Mouse (Mus musculus) heart, embryonic 12.5 days (tissue): ENCODE results near the gene Ppm1h. TPM values are rescaled to one million over a fixed set of nuclear protein-coding genes. Genes with fewer than 3 reads are reported as not detected.

Experiments
- ATAC-seq: fragments of 200-750 bp; cut with Nextera tagmentation; 2 replicates; pipeline ENCODE4 v1.8.0; 2017; ENCODE audit warnings: moderate TSS enrichment, moderate library complexity; ENCODE audit not compliant: insufficient number of reproducible peaks, low FRiP score
- H3K27ac ChIP-seq: fragments of 300-500 bp; sonication (generic); 2 replicates; pipeline ENCODE4 v1.5.1; 2016; ENCODE audit warnings: mild to moderate bottlenecking, moderate library complexity; ENCODE audit not compliant: poor library complexity, severe bottlenecking
- H3K27me3 ChIP-seq: fragments of 300-500 bp; sonication (generic); replicated peaks from 2 replicates; pipeline ENCODE4 v1.6.1; 2016; ENCODE audit warnings: mild to moderate bottlenecking, moderate library complexity
- H3K36me3 ChIP-seq: fragments of 300-500 bp; sonication (generic); 2 replicates; pipeline ENCODE4 v1.6.1; 2016; ENCODE audit warnings: mild to moderate bottlenecking, moderate library complexity
- H3K4me1 ChIP-seq: fragments of 300-500 bp; sonication (generic); replicated peaks from 2 replicates; pipeline ENCODE4 v1.6.1; 2016; ENCODE audit warnings: mild to moderate bottlenecking
- H3K4me2 ChIP-seq: fragments of 300-500 bp; sonication (generic); 2 replicates; pipeline ENCODE4 v1.6.1; 2016; ENCODE audit warnings: mild to moderate bottlenecking, moderate library complexity
- H3K4me3 ChIP-seq: fragments of 300-500 bp; sonication (generic); 2 replicates; pipeline ENCODE4 v1.5.1; 2016; ENCODE audit warnings: mild to moderate bottlenecking
- H3K9ac ChIP-seq: fragments of 300-500 bp; sonication (generic); 2 replicates; pipeline ENCODE4 v1.6.1; 2016; ENCODE audit warnings: mild to moderate bottlenecking, moderate library complexity
- H3K9me3 ChIP-seq: fragments of 300-500 bp; sonication (generic); replicated peaks from 2 replicates; pipeline ENCODE4 v1.6.1; 2016; ENCODE audit warnings: mild to moderate bottlenecking, moderate library complexity
- WGBS: fragments of 180-500 bp; shearing (Covaris S2); methylation state at CpG from one replicate; pipeline ENCODE4 v1.1.7; 2016; 5-methylcytosine and 5-hydroxymethylcytosine counted together
- polyA plus RNA-seq: library from polyadenylated mRNA; unstranded; fragments of >200 nt; fragmentation: Nextera tagmentation; extraction: Ambion mirVana; gene quantifications from 2 replicates; pipeline ENCODE4 v1.2.1, GENCODE M21; 2016

The Ppm1h gene
- polyA plus RNA-seq, 1 experiment from 2014 or later = 4.2 TPM

DNA sequence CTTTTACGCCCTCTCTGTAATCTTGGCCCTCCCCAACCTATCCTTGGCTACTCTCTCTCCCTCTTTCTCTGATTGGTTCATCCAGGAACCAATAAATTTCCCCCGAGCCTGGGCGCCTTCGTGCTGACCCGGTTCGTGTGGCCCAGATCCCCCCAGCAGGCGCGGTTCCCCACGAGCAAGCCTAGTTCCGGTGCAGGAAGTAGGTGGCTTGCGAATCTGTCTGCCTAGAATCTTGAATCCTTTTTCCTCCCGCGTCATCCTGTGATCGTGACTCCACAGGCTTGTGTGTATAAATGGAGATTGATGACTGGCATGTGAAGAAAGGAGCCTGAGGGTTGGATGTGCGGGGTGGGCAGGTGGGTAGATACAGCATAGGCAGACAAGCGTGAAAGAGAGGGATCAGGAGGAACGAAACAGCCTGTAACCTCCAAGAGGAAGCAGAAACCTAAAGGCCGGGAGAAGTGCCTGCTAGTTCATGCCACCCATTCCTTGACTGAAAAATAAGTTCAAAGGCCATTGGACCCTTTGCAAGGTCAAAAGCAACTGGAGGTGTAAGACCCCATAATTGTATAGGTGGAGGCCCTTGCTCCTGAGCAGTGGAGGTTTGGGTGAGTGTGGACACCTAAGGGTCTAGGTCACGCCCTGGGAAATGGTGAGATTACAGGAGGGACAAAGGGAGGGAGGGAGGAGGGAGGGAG, 2.0 kb downstream of the Ppm1h start:
- ATAC-seq = no peak
- H3K9ac ChIP-seq = peak overlapping the region; percentile 60
- H3K27me3 ChIP-seq = peaks cover 5% of the 10 kb centered on the region; the same call in 1 of the 2 replicates
- H3K4me2 ChIP-seq = peak overlapping the region; percentile 82
- no peaks in the 10 kb centered on the region for H3K9me3 ChIP-seq
- no peaks in the 10 kb centered on the region for H3K36me3 ChIP-seq
- no peak overlapping the region for H3K27ac ChIP-seq
- peaks cover 9% of the 10 kb centered on the region; the same call in 1 of the 2 replicates for H3K4me1 ChIP-seq
- WGBS = 3% methylated on average over 19 of the region's 19 CpGs
- peak overlapping the region; percentile 85 for H3K4me3 ChIP-seq

DNA sequence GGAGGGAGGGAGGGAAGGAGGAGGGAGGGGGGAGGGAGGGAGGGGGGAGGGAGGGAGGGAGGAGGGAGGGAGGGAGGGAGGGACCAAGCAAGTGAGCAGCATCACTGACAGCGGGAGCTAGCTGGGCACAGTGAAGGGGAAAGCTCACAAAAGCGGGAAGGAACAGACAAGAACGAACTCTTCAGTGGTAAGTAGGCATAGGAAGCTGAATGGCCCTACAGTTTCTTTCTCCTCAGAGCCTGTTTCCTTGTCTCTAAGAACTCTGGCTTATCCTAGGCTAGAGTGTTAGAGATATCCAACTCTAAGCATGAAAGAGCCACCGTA, 2.5 kb downstream of the Ppm1h start:
- WGBS = 43% methylated on average over 4 of the region's 4 CpGs
- no peak overlapping the region for H3K9ac ChIP-seq
- no peak for ATAC-seq

DNA sequence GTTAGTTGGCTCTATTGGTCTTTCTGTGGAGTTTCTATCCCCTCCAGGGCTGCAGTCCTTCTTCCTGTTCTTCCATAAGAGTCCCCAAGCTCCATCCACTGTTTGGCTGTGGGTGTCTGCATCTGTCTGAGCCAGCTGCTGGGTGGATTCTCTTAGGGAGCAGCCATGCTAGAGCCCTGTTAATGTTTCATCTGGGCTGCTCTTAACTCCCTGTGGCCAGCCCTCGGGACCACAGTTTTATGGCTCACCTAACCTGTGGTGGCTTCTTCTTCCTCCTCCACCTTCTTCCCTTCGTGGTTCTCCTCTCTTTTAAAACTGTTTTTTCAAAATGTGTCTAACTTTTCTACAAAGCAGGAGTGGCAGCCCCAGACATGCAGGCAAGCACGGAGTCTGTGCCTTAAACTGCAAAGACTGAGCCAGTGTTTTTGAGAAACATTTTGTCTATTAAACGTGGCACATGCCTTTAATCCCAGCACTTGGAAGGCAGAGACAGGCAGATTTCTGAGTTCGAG, 5.3 kb downstream of the Ppm1h start:
- Histone ChIP-seq H3K36me3 (no peaks in the 10 kb centered on the region), H3K9me3 (no peaks in the 10 kb centered on the region), H3K4me3 (no peak overlapping the region), H3K27me3 (no peaks in the 10 kb centered on the region; the same call in 1 of the 2 replicates), H3K9ac (no peak overlapping the region), H3K4me1 (peaks cover 9% of the 10 kb centered on the region; the same call in 1 of the 2 replicates), H3K4me2 (no peak overlapping the region), H3K27ac (no peak overlapping the region)
- no peak for ATAC-seq
- 73% methylated on average over 5 of the region's 5 CpGs for WGBS

More for the DNA sequence above, 2.5 kb downstream of the Ppm1h start:
- no peaks in the 10 kb centered on the region for H3K9me3 ChIP-seq
- peaks cover 9% of the 10 kb centered on the region; the same call in 1 of the 2 replicates for H3K4me1 ChIP-seq
- peaks cover 5% of the 10 kb centered on the region; the same call in 1 of the 2 replicates for H3K27me3 ChIP-seq
- H3K36me3 ChIP-seq = no peaks in the 10 kb centered on the region
- no peak overlapping the region for H3K4me3 ChIP-seq
- H3K4me2 ChIP-seq = peak overlapping the region; percentile 82; the same call in 1 of the 2 replicates
- H3K27ac ChIP-seq = no peak overlapping the region

DNA sequence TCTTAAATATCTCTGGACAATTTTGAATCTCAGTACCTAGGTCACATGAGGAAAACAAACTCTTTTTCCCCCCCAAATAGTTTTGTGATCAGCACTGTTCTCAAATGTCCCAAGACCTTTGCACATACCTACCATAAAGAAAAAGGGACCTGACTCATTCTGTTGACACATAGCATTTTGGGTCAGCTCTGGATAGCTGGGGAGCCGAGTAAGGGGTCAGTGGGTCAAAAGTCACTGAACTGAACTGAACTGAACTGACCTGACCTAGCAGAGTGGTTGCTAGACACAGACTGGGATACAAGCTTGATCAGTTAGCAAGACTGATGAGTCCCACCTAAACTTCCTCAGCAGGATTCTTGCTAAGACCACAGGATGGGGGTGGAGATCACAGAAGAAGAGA, 6.7 kb downstream of the Ppm1h start:
- Histone ChIP-seq H3K9me3 (no peaks in the 10 kb centered on the region), H3K4me2 (no peak overlapping the region), H3K27me3 (no peaks in the 10 kb centered on the region; the same call in 1 of the 2 replicates), H3K36me3 (no peaks in the 10 kb centered on the region), H3K9ac (no peak overlapping the region), H3K4me1 (peaks cover 6% of the 10 kb centered on the region; the same call in 1 of the 2 replicates), H3K4me3 (no peak overlapping the region), H3K27ac (no peak overlapping the region)
- ATAC-seq = no peak
- WGBS = 59% methylated on average over 1 of the region's 1 CpGs

DNA sequence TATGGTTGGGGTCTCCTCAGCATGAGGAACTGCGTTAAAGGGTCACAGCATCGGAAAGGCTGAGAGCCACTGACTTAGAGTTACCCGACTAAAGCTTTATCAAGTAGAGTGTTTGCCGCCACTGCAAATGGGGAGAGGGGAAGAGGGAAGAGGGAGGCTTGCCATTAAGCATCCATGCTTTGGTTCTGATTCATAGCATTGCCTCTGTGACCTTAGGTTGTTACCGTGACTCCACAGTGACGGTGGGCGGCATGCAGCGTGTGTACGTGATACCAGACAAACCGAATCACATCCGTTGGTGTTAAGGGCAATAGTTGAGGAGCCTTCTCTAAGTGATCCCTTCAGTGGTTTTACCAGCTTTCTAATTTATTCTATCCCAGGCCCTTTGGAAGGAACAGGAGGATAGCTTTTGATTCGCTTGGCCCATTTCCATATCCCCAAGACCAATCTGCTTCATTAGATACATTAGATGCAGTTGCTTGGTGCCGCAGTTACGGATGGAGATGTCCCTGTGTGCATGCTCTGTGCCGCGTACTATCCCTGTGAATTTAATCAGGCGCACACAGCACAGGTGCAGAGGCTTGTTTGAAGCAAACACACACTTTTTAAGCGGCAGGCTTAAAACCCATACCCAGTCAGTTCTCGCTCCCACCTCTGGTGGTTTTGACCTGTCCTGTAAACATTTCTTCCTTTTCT, 7.4 kb downstream of the Ppm1h start:
- Histone ChIP-seq H3K27me3 (no peaks in the 10 kb centered on the region; the same call in 1 of the 2 replicates), H3K36me3 (no peaks in the 10 kb centered on the region), H3K4me1 (0 out of 2 replicates have a peak, but pooled peaks cover 2% of the 10 kb centered on the region), H3K9me3 (no peaks in the 10 kb centered on the region), H3K9ac (no peak overlapping the region), H3K4me2 (no peak overlapping the region), H3K27ac (no peak overlapping the region), H3K4me3 (no peak overlapping the region)
- WGBS = 84% methylated on average over 19 of the region's 19 CpGs
- no peak for ATAC-seq

DNA sequence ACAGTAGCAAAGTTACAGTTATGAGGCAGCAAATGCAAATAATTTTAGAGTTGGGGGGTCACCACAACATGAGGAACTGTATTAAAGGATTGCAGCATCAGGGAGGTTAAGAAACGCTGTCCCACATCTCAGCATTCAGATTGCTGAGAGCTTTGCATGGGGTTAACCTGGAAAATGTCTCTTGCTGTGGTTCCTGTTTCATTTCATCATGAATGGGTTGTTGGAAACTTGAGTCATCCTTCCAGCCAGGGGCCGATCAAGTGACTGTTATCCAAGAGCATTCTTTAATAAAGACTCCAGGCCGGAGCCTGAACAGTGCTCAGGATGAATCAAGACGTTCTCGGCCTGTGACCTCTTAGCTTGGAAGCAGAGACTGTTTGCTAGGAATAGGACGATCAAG, 12.1 kb downstream of the Ppm1h start:
- Histone ChIP-seq H3K27me3 (no peaks in the 10 kb centered on the region), H3K4me2 (no peak overlapping the region), H3K4me1 (no peaks in the 10 kb centered on the region), H3K9me3 (no peaks in the 10 kb centered on the region), H3K9ac (no peak overlapping the region), H3K27ac (no peak overlapping the region), H3K4me3 (no peak overlapping the region), H3K36me3 (no peaks in the 10 kb centered on the region)
- 75% methylated on average over 6 of the region's 6 CpGs for WGBS
- no peak for ATAC-seq

DNA sequence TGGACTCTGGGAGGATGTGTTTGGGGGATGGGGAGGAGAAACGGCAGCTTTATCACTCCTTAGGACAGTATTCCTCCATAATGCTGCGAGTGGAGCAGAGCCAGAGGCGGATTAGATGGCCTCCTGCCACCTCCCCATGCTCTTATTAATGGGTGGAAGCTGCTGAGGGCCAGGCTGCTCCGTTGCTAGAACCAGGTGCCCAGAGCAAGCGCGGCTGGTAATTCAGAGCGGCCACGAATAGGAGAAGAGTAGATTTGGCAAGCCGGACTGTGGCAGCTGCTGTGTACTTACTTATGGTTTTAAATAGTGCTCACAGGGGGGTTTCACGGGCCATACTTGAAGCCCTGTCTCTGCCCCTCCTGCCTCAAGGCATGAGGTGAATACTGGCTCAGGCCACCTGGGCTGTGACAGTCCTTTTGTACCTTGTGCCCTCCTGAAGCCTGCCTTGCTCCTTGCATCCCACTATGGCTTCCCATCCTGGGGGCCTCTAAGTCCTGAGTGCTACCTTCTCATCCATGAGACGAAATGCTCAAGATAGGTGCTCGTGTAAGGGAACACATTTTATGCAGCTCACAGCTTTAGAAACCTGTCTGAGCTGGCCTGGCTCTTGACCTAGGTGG, 14.7 kb downstream of the Ppm1h start:
- H3K4me2 ChIP-seq = no peak overlapping the region
- no peak overlapping the region for H3K4me3 ChIP-seq
- H3K9ac ChIP-seq = no peak overlapping the region
- no peak overlapping the region for H3K27ac ChIP-seq
- H3K9me3 ChIP-seq = no peaks in the 10 kb centered on the region
- no peaks in the 10 kb centered on the region for H3K4me1 ChIP-seq
- no peaks in the 10 kb centered on the region for H3K27me3 ChIP-seq
- 65% methylated on average over 12 of the region's 12 CpGs for WGBS
- no peak for ATAC-seq
- no peaks in the 10 kb centered on the region for H3K36me3 ChIP-seq

DNA sequence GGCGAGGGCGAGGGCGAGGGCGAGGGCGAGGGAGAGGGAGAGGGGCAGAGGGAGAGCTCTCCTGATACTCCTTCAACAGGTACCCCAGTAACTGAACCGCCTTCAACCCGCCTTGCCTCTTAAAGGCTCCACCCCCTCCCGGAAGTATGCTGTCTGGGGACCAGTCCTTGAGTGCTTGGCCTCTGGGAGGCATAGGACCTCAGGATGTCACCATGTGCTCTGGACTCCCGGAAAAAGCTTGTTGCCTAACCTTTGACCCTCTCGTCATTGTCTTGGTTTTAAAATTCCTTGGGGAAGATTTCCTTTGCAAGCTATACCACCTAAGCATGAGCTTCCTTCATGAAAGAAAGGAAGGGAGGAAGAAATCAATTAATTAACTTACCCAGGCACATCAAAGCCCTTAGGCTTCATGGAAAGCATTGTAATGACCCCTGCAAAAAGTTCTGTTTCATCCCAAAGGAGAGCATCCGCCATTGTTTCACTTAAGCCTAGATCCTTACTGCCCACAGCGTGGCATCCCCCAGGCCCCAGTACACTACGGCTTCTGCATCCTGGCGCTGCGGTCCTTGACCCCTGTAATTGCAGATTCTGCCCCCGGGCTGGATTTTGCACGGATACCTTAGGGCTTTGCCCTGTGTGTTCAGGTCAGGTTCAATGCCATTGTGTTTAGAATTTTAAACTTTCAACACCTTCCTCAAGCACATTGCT, 15.5 kb downstream of the Ppm1h start:
- no peak for ATAC-seq
- Histone ChIP-seq H3K4me1 (no peaks in the 10 kb centered on the region), H3K4me3 (no peak overlapping the region), H3K27me3 (no peaks in the 10 kb centered on the region), H3K36me3 (no peaks in the 10 kb centered on the region), H3K4me2 (no peak overlapping the region), H3K27ac (no peak overlapping the region), H3K9me3 (no peaks in the 10 kb centered on the region), H3K9ac (no peak overlapping the region)
- WGBS = 78% methylated on average over 17 of the region's 17 CpGs

DNA sequence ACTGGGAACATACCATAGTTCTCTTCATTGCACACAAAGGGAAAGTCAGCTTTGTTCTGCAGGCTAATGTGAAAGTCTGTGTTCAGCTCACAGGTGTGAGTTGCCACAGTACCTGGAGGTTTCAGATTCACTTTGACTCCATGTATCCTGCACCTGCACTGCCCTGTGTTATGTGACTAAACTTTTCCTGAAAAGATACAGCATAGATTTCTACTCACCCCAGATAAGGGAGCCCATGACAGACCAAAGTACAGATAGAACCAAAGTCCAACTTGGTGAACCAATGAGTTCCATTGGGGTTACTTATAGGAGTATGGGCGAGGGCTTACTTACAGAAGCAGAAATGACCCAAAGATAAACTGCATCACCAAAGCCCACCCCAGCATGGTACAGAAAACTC, 17.8 kb downstream of the Ppm1h start:
- no peak; the same call in 1 of the 2 replicates for ATAC-seq
- H3K4me3 ChIP-seq = no peak overlapping the region
- H3K4me2 ChIP-seq = no peak overlapping the region
- no peaks in the 10 kb centered on the region for H3K27me3 ChIP-seq
- no peak overlapping the region for H3K9ac ChIP-seq
- no peaks in the 10 kb centered on the region for H3K9me3 ChIP-seq
- H3K36me3 ChIP-seq = no peaks in the 10 kb centered on the region
- no peaks in the 10 kb centered on the region for H3K4me1 ChIP-seq
- no peak overlapping the region for H3K27ac ChIP-seq
- WGBS = 92% methylated on average over 1 of the region's 1 CpGs

DNA sequence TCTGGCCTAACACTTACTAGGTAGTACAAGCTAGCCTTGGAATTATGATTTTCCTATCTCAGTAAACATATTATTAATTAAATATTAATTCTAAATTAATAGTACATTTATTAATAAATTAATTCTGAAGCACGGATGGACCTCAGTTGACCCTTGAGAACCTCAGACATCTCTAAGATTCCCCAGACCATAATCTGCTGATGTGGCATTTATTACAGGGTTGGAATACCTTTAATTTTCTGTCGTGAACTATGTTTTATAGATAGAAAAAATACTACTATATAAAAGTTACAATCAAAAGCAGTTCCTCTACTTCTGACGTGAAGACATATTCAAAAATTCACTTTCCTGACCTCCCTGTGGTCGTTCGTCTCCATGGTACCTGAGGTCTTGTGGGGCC, 19.8 kb downstream of the Ppm1h start:
- H3K27me3 ChIP-seq = no peaks in the 10 kb centered on the region
- H3K4me3 ChIP-seq = no peak overlapping the region
- ATAC-seq = no peak
- no peaks in the 10 kb centered on the region for H3K4me1 ChIP-seq
- no peak overlapping the region for H3K4me2 ChIP-seq
- no peak overlapping the region for H3K9ac ChIP-seq
- no peaks in the 10 kb centered on the region for H3K36me3 ChIP-seq
- WGBS = 82% methylated on average over 5 of the region's 5 CpGs
- peaks cover 3% of the 10 kb centered on the region; the same call in 1 of the 2 replicates for H3K9me3 ChIP-seq
- no peak overlapping the region for H3K27ac ChIP-seq

DNA sequence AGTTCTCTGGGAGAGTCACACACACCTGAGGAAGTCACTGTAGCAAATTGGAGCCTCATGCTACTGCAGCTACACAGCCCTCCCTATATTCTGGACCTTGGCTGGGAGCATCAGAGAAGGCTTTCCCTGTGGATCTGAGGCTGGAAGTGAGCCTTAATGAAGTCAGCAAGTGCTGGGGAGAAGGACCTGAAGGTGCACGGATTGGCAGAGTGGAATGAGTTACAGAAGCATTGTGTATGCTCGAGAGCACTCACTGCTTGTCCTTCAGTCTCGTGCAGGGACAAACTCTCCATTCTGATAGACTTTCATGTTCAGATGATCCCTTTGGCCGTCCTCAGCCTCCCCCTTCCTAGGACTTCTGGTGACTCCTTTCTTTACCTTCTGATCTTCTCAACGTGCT, 26.3 kb downstream of the Ppm1h start:
- Histone ChIP-seq H3K4me3 (no peak overlapping the region), H3K9me3 (peaks cover 7% of the 10 kb centered on the region; the same call in 1 of the 2 replicates), H3K36me3 (no peaks in the 10 kb centered on the region), H3K4me2 (no peak overlapping the region), H3K4me1 (no peaks in the 10 kb centered on the region), H3K9ac (no peak overlapping the region), H3K27me3 (no peaks in the 10 kb centered on the region), H3K27ac (no peak overlapping the region)
- WGBS = 77% methylated on average over 5 of the region's 5 CpGs
- ATAC-seq = no peak
